ENCODE assay signal across 11 mouse cellular contexts in genomic region chr10:42260523-42260922, GRCm38 (mm10). TPM values are rescaled to one million over a fixed set of nuclear protein-coding genes. Genes with fewer than 3 reads are reported as not detected.
DNase-seq lines count a peak whose midpoint lies in the region; ATAC-seq lines count a peak whose summit lies in the region.
"Had no signal": no experiment of that assay in that cellular context is flagged by ENCODE, and none has a peak within 500 bp of the region (broad histone marks: within the 10 kb centered on the region; RNA-seq: fewer than 3 reads in every experiment).

No protein-coding gene starts in this region.

- no peak overlapping the region for H3K4me3 ChIP-seq in limb, embryonic 13.5 days
- no peak overlapping the region for H3K4me3 ChIP-seq in limb, embryonic 10.5 days
- peak overlapping the region; percentile 35 for H3K4me3 ChIP-seq in liver, embryonic 15.5 days (replicated peaks)

- H3K27ac ChIP-seq in limb, embryonic 13.5 days, result 0 out of 2 replicates have a peak overlapping the region, but pooled peaks have one; percentile 28
- no peak overlapping the region for H3K27ac ChIP-seq in limb, embryonic 10.5 days
- H3K27ac ChIP-seq in liver, embryonic 15.5 days (replicated peaks), result peak overlapping the region; percentile 96

- 65% methylated on average over 8 of the region's 8 CpGs for whole genome bisulfite sequencing in limb, embryonic 13.5 days
- 79% methylated on average over 8 of the region's 8 CpGs for WGBS in limb, embryonic 10.5 days
- 21% methylated on average over 8 of the region's 8 CpGs for WGBS in liver, embryonic 15.5 days (ENCODE audit: insufficient replicate concordance)

- no peaks in the 10 kb centered on the region for H3K27me3 ChIP-seq in limb, embryonic 13.5 days
- no peaks in the 10 kb centered on the region for H3K27me3 ChIP-seq in limb, embryonic 10.5 days (ENCODE audit: low read depth, poor library complexity, severe bottlenecking)
- no peaks in the 10 kb centered on the region for H3K27me3 ChIP-seq in liver, embryonic 15.5 days

- peaks cover 36% of the 10 kb centered on the region for H3K36me3 ChIP-seq in limb, embryonic 13.5 days
- peaks cover 11% of the 10 kb centered on the region for H3K36me3 ChIP-seq in limb, embryonic 10.5 days
- peaks cover 93% of the 10 kb centered on the region for H3K36me3 ChIP-seq in liver, embryonic 15.5 days (replicated peaks)

- peak; percentile 7 for DNase-seq in cerebellum, adult 11-12 months
- DNase-seq in limb, embryonic 10.5 days (ENCODE audit: low spot score), result no peak
- DNase-seq in brain, adult 2 months (ENCODE audit: low read depth, low spot score), result peak; percentile 59
- DNase-seq in urinary bladder, postnatal 4 days (ENCODE audit: low spot score in 2 of 2), result no peak
- no peak for DNase-seq in left cerebral cortex, postnatal 14 days (ENCODE audit: low spot score in 2 of 2)
- DNase-seq: cerebellum, adult 9-10 months; lung, postnatal 14 days had no signal

- intact Hi-C loops in left cerebral cortex, postnatal 14 days (cut with DNase I), result no loop called here

- H3K4me2 ChIP-seq in limb, embryonic 13.5 days (replicated peaks), result no peak overlapping the region
- H3K4me2 ChIP-seq in liver, embryonic 15.5 days, result peak overlapping the region; percentile 67

- ATAC-seq in cerebellum, adult (ENCODE audit: insufficient number of reproducible peaks, low FRiP score, low TSS enrichment), result no peak
- no peak for ATAC-seq in limb, embryonic 13.5 days (ENCODE audit: low FRiP score, low read depth)
- peak; percentile 83 for ATAC-seq in liver, embryonic 15.5 days (ENCODE audit: insufficient read depth)
- ATAC-seq: inflammation-experienced regulatory T-cells, adult 6 months had no signal

- H3K9me3 ChIP-seq in limb, embryonic 13.5 days, result no peaks in the 10 kb centered on the region
- no peaks in the 10 kb centered on the region for H3K9me3 ChIP-seq in limb, embryonic 10.5 days (replicated peaks)
- no peaks in the 10 kb centered on the region for H3K9me3 ChIP-seq in liver, embryonic 15.5 days (replicated peaks)

- no peak overlapping the region for H3K9ac ChIP-seq in limb, embryonic 13.5 days
- peak overlapping the region; percentile 58 for H3K9ac ChIP-seq in liver, embryonic 15.5 days

- peaks cover 22% of the 10 kb centered on the region for H3K4me1 ChIP-seq in limb, embryonic 13.5 days
- H3K4me1 ChIP-seq in limb, embryonic 10.5 days, result peaks cover 4% of the 10 kb centered on the region; the same call in 1 of the 2 replicates
- H3K4me1 ChIP-seq in liver, embryonic 15.5 days (replicated peaks), result peaks cover 97% of the 10 kb centered on the region

RNA-seq across cellular contexts. Expression of gene Foxo3, which starts 16.0 kb away (rescaled TPM):
- polyA plus RNA-seq in limb, embryonic 13.5 days (2015; fragmentation: Nextera tagmentation; extraction: Ambion mirVana), result 8.1 and 8.5 TPM in 2 replicates
- 2.3 and 3.8 TPM in 2 replicates for polyA plus RNA-seq in limb, embryonic 10.5 days (2016; fragmentation: Nextera tagmentation; extraction: Ambion mirVana)
- polyA plus RNA-seq in liver, embryonic 15.5 days (2015; fragmentation: Nextera tagmentation; extraction: Ambion mirVana), result 15.1 and 15.9 TPM in 2 replicates
- 10 to 100 TPM; 56.1 to 62.1 TPM for total RNA-seq in left cerebral cortex, postnatal 14 days (2021)

Comparison
In these comparisons a context has a peak if more than half of its experiments do, and no peak if none do; other contexts are left out.
1. DNase-seq: peak in cerebellum, adult 11-12 months (single experiment) and brain, adult 2 months (single experiment); none in limb, embryonic 10.5 days (single experiment), urinary bladder, postnatal 4 days (0 of 2) and left cerebral cortex, postnatal 14 days (0 of 2).